In the genomic region with DNA sequence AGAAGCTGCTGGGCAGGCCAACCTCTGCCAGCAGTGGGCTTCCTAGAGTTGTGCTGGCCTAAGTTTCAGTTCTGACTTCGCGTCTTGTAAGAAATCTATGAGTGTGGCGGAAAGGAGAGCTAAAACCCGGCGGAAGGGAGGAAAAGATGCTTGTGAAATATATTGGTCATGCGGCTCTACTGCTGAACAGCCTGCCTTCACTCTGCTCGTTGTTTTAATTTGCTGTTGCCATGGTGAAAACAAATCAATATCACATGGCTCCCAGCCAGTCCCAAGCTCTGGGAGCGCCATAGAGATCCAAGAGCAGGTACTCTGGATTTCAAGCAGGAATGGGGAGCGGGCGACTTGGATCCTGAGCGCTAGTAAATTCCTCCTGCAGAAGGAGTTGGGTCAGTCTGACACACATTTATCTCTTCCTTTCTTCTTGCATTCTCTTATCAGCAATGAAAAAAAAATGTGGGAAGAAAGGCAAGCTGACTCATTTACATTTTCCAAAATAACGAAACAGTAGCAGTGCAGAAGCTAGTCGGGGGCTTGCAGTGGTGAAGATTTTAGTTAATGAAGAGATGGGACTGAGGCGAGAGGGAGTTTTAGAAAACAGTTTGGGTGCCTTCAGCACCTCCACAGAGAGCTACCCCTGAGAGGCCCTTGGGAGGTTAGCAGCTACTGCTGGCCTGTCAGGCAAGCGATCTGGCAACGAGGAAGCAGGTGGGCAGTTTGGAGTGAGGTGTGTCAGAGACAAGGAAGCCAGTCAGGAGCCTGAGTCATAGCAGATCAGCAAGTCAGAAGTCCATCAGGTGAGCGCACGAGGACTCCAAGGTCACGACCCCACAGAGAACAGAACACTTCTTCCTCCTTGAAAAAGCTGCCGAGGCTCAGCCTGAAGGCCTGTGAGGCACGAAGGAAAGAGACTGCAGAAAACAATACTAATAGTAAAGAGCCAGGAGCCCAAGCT, we compare ENCODE assay signal across 8 mouse cellular contexts. TPM values are rescaled to one million over a fixed set of nuclear protein-coding genes. Genes with fewer than 3 reads are reported as not detected.
DNase-seq lines count a peak whose midpoint lies in the region; ATAC-seq and TF ChIP-seq lines count a peak whose summit lies in the region.

No protein-coding gene starts in this region.

- H3K9me3 ChIP-seq in forebrain, embryonic 13.5 days (replicated peaks): no peaks in the 10 kb centered on the region
- H3K9me3 ChIP-seq in hindbrain, postnatal 0 days (ENCODE audit: low read length): no peaks in the 10 kb centered on the region
- no peaks in the 10 kb centered on the region for H3K9me3 ChIP-seq in liver, embryonic 13.5 days (replicated peaks)

- peak; percentile 17 for DNase-seq in spleen, adult 12 weeks (ENCODE audit: low spot score)
- DNase-seq in spleen, postnatal 14 days (ENCODE audit: low spot score in 2 of 2): no peak
- peak; percentile 56 for DNase-seq in adrenal gland, postnatal 14 days
- DNase-seq in hindbrain, postnatal 0 days (ENCODE audit: low spot score): peak; percentile 71
- DNase-seq in liver, embryonic 13.5 days: peak; percentile 23
- peak; percentile 47 for DNase-seq in naive thymus-derived CD4-positive, alpha-beta T cell, adult 2 months (ENCODE audit: low read depth)

- peak overlapping the region; percentile 69 for H3K4me2 ChIP-seq in forebrain, embryonic 13.5 days
- H3K4me2 ChIP-seq in hindbrain, postnatal 0 days (ENCODE audit: low read depth, low read length): peak overlapping the region; percentile 69
- H3K4me2 ChIP-seq in liver, embryonic 13.5 days: peak overlapping the region; percentile 84

- 37% methylated on average over 21 of the region's 21 CpGs for WGBS in forebrain, embryonic 13.5 days
- WGBS in hindbrain, postnatal 0 days: 34% methylated on average over 21 of the region's 21 CpGs
- WGBS in liver, embryonic 13.5 days (ENCODE audit: insufficient replicate concordance): 11% methylated on average over 21 of the region's 21 CpGs

- H3K4me3 ChIP-seq in forebrain, embryonic 13.5 days: peak overlapping the region; percentile 14
- peak overlapping the region; percentile 75 for H3K4me3 ChIP-seq in hindbrain, postnatal 0 days (ENCODE audit: low read length)
- peak overlapping the region; percentile 76 for H3K4me3 ChIP-seq in liver, embryonic 13.5 days (replicated peaks)

- no peaks in the 10 kb centered on the region for H3K36me3 ChIP-seq in forebrain, embryonic 13.5 days (ENCODE audit: poor library complexity, severe bottlenecking)
- no peaks in the 10 kb centered on the region for H3K36me3 ChIP-seq in hindbrain, postnatal 0 days (ENCODE audit: insufficient read depth, low read length)
- no peaks in the 10 kb centered on the region for H3K36me3 ChIP-seq in liver, embryonic 13.5 days

- ATAC-seq in forebrain, embryonic 13.5 days: no peak
- no peak for ATAC-seq in hindbrain, postnatal 0 days
- ATAC-seq in liver, embryonic 13.5 days (ENCODE audit: low read depth): 0 out of 2 replicates have a peak, but pooled peaks have one; percentile 1
- ATAC-seq in erythroid progenitor cell, adult 5-6 weeks (replicated peaks; ENCODE audit: low FRiP score, poor library complexity, severe bottlenecking): no peak

- no peak overlapping the region for H3K27ac ChIP-seq in forebrain, embryonic 13.5 days
- H3K27ac ChIP-seq in hindbrain, postnatal 0 days: peak overlapping the region; percentile 11; the same call in 1 of the 2 replicates
- H3K27ac ChIP-seq in liver, embryonic 13.5 days: peak overlapping the region; percentile 82

- H3K9ac ChIP-seq in forebrain, embryonic 13.5 days: peak overlapping the region; percentile 38; the same call in 1 of the 2 replicates
- H3K9ac ChIP-seq in hindbrain, postnatal 0 days (replicated peaks; ENCODE audit: low read length): peak overlapping the region; percentile 33
- peak overlapping the region; percentile 79 for H3K9ac ChIP-seq in liver, embryonic 13.5 days

- H3K4me1 ChIP-seq in forebrain, embryonic 13.5 days: peaks cover 54% of the 10 kb centered on the region
- H3K4me1 ChIP-seq in hindbrain, postnatal 0 days (ENCODE audit: insufficient read depth, low read length): peaks cover 29% of the 10 kb centered on the region
- H3K4me1 ChIP-seq in liver, embryonic 13.5 days (replicated peaks): peaks cover 55% of the 10 kb centered on the region

- no peak; the same call in 1 of the 2 replicates for TF ChIP-seq CTCF in hindbrain, postnatal 0 days (IDR thresholded peaks at IDR 0.05; ENCODE audit: low read depth)

- H3K27me3 ChIP-seq in forebrain, embryonic 13.5 days: no peaks in the 10 kb centered on the region
- no peaks in the 10 kb centered on the region for H3K27me3 ChIP-seq in hindbrain, postnatal 0 days (ENCODE audit: insufficient read depth, low read length)
- H3K27me3 ChIP-seq in liver, embryonic 13.5 days: no peaks in the 10 kb centered on the region

RNA-seq across cellular contexts. Expression of gene Mbnl2, which starts 3.1 kb away (rescaled TPM):
- 206 and 223 TPM in 2 replicates for total RNA-seq in adrenal gland, postnatal 14 days (2021)
- polyA plus RNA-seq in forebrain, embryonic 13.5 days (2015; fragmentation: Nextera tagmentation; extraction: Ambion mirVana): 18.7 and 19.4 TPM in 2 replicates
- 56.1 and 78.3 TPM in 2 replicates for total RNA-seq in hindbrain, postnatal 0 days (2014; rRNA removed)
- polyA plus RNA-seq in hindbrain, postnatal 0 days (2015; fragmentation: Nextera tagmentation; extraction: Ambion mirVana): 28.6 and 28.9 TPM in 2 replicates
- polyA plus RNA-seq in liver, embryonic 13.5 days (2015; fragmentation: Nextera tagmentation; extraction: Ambion mirVana): 14.6 and 17.8 TPM in 2 replicates
- 17.7 and 32.7 TPM in 2 replicates for total RNA-seq in erythroid progenitor cell, adult 5-6 weeks (2015; ENCODE audit: low replicate concordance)
- 16.3 and 24.0 TPM in 2 replicates for total RNA-seq in erythroid progenitor cell, adult 5-6 weeks (2017; ENCODE audit: low replicate concordance)

Comparison
In these comparisons a context has a peak if more than half of its experiments do, and no peak if none do; other contexts are left out.
1. DNase-seq: peak in spleen, adult 12 weeks (single experiment), adrenal gland, postnatal 14 days (single experiment), hindbrain, postnatal 0 days (single experiment), liver, embryonic 13.5 days (single experiment) and naive thymus-derived CD4-positive, alpha-beta T cell, adult 2 months (single experiment); none in spleen, postnatal 14 days (0 of 2).
2. H3K4me3 ChIP-seq: peak in every context shown above with its lines; median percentile 76 in liver, embryonic 13.5 days; 75 in hindbrain, postnatal 0 days; 14 in forebrain, embryonic 13.5 days.
3. Peak in every context shown above with its lines, with median percentiles within 50 percentile points of each other: H3K4me2 ChIP-seq and H3K9ac ChIP-seq.